Mouse (Mus musculus) kidney, adult 2 months (tissue): Measurements from ENCODE around the gene Hamp.

ENCODE experiments used
- CTCF ChIP-seq: fragments of 200-500 bp; conservative IDR thresholded peaks from 2 replicates; pipeline ENCODE4 v1.5.1; 2011; ENCODE audit warnings: low read depth, mild to moderate bottlenecking, control low read depth, low read length, moderate library complexity, mixed read lengths; ENCODE audit not compliant: insufficient read depth, insufficient read length
- POLR2A ChIP-seq: fragments of 200-500 bp; IDR thresholded peaks from one replicate; pipeline ENCODE4 v1.6.1; 2011; ENCODE audit warnings: low read depth, low read length, control low read depth

GRCm38 (mm10) chr7:30992148-30992547 is 48.3 kb upstream of the Hamp start:
- TF ChIP-seq POLR2A, result no peak
- no peak for TF ChIP-seq CTCF
